Mouse (Mus musculus) forelimb bud, embryonic 11.5 days (tissue): Measurements from ENCODE around the gene Ofd1.

ENCODE experiments used
- DNase-seq: peaks from one replicate; pipeline ENCODE4 v3.0.0-alpha.2; 2012; ENCODE audit warnings: low read depth, low spot score

The Ofd1 gene

GRCm38 (mm10) chrX:166440616-166441063 lies at the start of gene Ofd1:
Gene Ofd1, minus strand, starts transcription at chrX:166440704.
- peak; percentile 90 for DNase-seq

GRCm38 (mm10) chrX:166479365-166479983 lies 39.0 kb upstream of the Ofd1 start, which contains the start of gene Rab9:
Gene Rab9, minus strand, starts transcription at chrX:166479867.
- DNase-seq = peak; percentile 90

GRCm38 (mm10) chrX:166478631-166479364 lies 38.3 kb upstream of the Ofd1 start:
- DNase-seq = no peak

GRCm38 (mm10) chrX:166477393-166477792 lies 36.9 kb upstream of the Ofd1 start:
- no peak for DNase-seq

- no peak for DNase-seq
Observed at GRCm38 (mm10) chrX:166472612-166473011, 32.1 kb upstream of the Ofd1 start.

GRCm38 (mm10) chrX:166468321-166468720 lies 27.8 kb upstream of the Ofd1 start:
- no peak for DNase-seq

GRCm38 (mm10) chrX:166455525-166455924 lies 15.0 kb upstream of the Ofd1 start:
- no peak for DNase-seq

GRCm38 (mm10) chrX:166454331-166454730 lies 13.8 kb upstream of the Ofd1 start:
- DNase-seq = no peak

GRCm38 (mm10) chrX:166453532-166453931 lies 13.0 kb upstream of the Ofd1 start:
- DNase-seq = no peak

GRCm38 (mm10) chrX:166444552-166444951 lies 4.0 kb upstream of the Ofd1 start:
- no peak for DNase-seq

- peak; percentile 17 for DNase-seq
Observed at GRCm38 (mm10) chrX:166440036-166440615, 378 bp downstream of the Ofd1 start, which contains the start of gene Trappc2. Gene Trappc2, plus strand, starts transcription at chrX:166440574.

GRCm38 (mm10) chrX:166434812-166435211 lies 5.7 kb downstream of the Ofd1 start:
- peak; percentile 56 for DNase-seq

GRCm38 (mm10) chrX:166416196-166416595 lies 24.3 kb downstream of the Ofd1 start:
- DNase-seq = peak; percentile 18

GRCm38 (mm10) chrX:166407865-166408264 lies 32.6 kb downstream of the Ofd1 start:
- DNase-seq = no peak

GRCm38 (mm10) chrX:166393753-166394152 lies 46.8 kb downstream of the Ofd1 start:
- DNase-seq = no peak

GRCm38 (mm10) chrX:166386656-166387055 lies 53.8 kb downstream of the Ofd1 start:
- no peak for DNase-seq

- no peak for DNase-seq
Observed at GRCm38 (mm10) chrX:166384935-166385334, 55.6 kb downstream of the Ofd1 start.

GRCm38 (mm10) chrX:166383606-166384005 lies 56.9 kb downstream of the Ofd1 start:
- DNase-seq = no peak

GRCm38 (mm10) chrX:166378652-166379051 lies 61.9 kb downstream of the Ofd1 start:
- no peak for DNase-seq

- DNase-seq = no peak
Observed at GRCm38 (mm10) chrX:166376681-166377328, 63.7 kb downstream of the Ofd1 start.

GRCm38 (mm10) chrX:166365458-166366213 lies 74.9 kb downstream of the Ofd1 start:
- no peak for DNase-seq
